Mouse (Mus musculus) kidney, embryonic 15.5 days (tissue): ENCODE measurements around the gene Gm20924. TPM values are rescaled to one million over a fixed set of nuclear protein-coding genes. Genes with fewer than 3 reads are reported as not detected.
"Not testable (repeated sequence)": the region's sequence is repeated elsewhere in the genome, so short reads cannot be mapped to it uniquely, and the experiment has no call there.

Source experiments
- ATAC-seq: fragments of 200-750 bp; cut with Nextera tagmentation; replicated peaks from 2 replicates; pipeline ENCODE4 v1.8.0; 2017; ENCODE audit warnings: moderate TSS enrichment; ENCODE audit not compliant: low FRiP score
- H3K27ac ChIP-seq: fragments of 300-500 bp; sonication (generic); 2 replicates; pipeline ENCODE4 v1.5.1; 2015; ENCODE audit warnings: mild to moderate bottlenecking, inconsistent platforms
- H3K27me3 ChIP-seq: fragments of 300-500 bp; sonication (generic); 2 replicates; pipeline ENCODE4 v1.6.1; 2015; ENCODE audit warnings: inconsistent platforms
- H3K36me3 ChIP-seq: fragments of 300-500 bp; sonication (generic); 2 replicates; pipeline ENCODE4 v1.6.1; 2015; ENCODE audit warnings: inconsistent platforms
- H3K4me1 ChIP-seq: fragments of 300-500 bp; sonication (generic); 2 replicates; pipeline ENCODE4 v1.6.1; 2015; ENCODE audit warnings: inconsistent platforms
- H3K4me2 ChIP-seq: fragments of 300-500 bp; sonication (generic); 2 replicates; pipeline ENCODE4 v1.6.1; 2015; ENCODE audit warnings: moderate library complexity, mild to moderate bottlenecking, inconsistent platforms
- H3K4me3 ChIP-seq: fragments of 300-500 bp; sonication (generic); replicated peaks from 2 replicates; pipeline ENCODE4 v1.5.1; 2015; ENCODE audit warnings: mild to moderate bottlenecking, inconsistent platforms
- H3K9ac ChIP-seq: fragments of 300-500 bp; sonication (generic); 2 replicates; pipeline ENCODE4 v1.6.1; 2015; ENCODE audit warnings: mild to moderate bottlenecking, inconsistent platforms
- H3K9me3 ChIP-seq: fragments of 300-500 bp; sonication (generic); replicated peaks from 2 replicates; pipeline ENCODE4 v1.6.1; 2016; ENCODE audit warnings: inconsistent platforms
- WGBS: fragments of 180-500 bp; shearing (Covaris S2); methylation state at CpG from one replicate; pipeline ENCODE4 v1.1.7; 2015; ENCODE audit warnings: mixed read lengths; 5-methylcytosine and 5-hydroxymethylcytosine counted together
- polyA plus RNA-seq: library from polyadenylated mRNA; unstranded; fragments of >200 nt; fragmentation: Nextera tagmentation; extraction: Ambion mirVana; gene quantifications from 2 replicates; pipeline ENCODE4 v1.2.1, GENCODE M21; 2015

Gm20924 gene
- not detected in 2 replicates for polyA plus RNA-seq

DNA sequence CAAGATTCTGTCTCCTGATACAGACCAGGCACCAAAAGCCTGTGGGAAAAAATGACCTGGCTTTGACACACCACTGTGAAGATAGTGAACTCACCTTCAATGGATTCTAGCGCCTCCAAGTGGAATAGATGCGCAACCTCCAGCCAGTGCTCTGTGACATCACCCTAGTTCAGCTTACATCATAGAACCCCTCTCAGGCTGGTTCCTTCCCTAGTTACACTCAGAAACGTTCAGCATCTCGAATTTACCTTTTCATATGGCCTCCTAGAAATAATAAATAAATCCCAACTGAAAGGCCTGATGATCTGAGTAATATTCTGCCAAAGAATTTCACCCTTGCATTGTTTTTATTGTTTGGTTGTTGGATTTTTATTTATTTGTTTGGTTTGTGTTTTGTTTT, at the start of gene Gm20924:
Gm20924 (minus strand) TSS at position 101 of the 400 bp plus-strand sequence.
- H3K9ac ChIP-seq: not testable (repeated sequence)
- no CpG with 5 or more reads among the region's 4 CpGs for WGBS

More for the DNA sequence above, at the start of gene Gm20924:
- H3K9me3 ChIP-seq, ATAC-seq, H3K27me3 ChIP-seq, H3K4me3 ChIP-seq, H3K4me2 ChIP-seq, H3K27ac ChIP-seq, H3K36me3 ChIP-seq, H3K4me1 ChIP-seq: not testable (repeated sequence)

Other genes with a start within 250 kb of the Gm20924 start
- gene Gm20736, start 170.2 kb upstream of the Gm20924 start, polyA plus RNA-seq: not detected in 2 replicates